Mouse (Mus musculus): ENCODE data around the gene Grin3b. TPM values are rescaled to one million over a fixed set of nuclear protein-coding genes. Genes with fewer than 3 reads are reported as not detected.

The Grin3b gene
- polyA plus RNA-seq, 1 experiment from 2014 or later = 0.28 TPM

GRCm38 (mm10) chr10:79928030-79928694 is 42.4 kb upstream of the Grin3b start:
- peak overlapping the region; percentile 93 for H3K4me2 ChIP-seq (ENCODE audit: low read length)
- peaks cover 24% of the 10 kb centered on the region for H3K4me1 ChIP-seq (ENCODE audit: control insufficient read depth, insufficient read depth, low read length)
- peak overlapping the region; percentile 100 for H3K4me3 ChIP-seq (ENCODE audit: low read depth, low read length)
- H3K9ac ChIP-seq (ENCODE audit: low read depth, low read length) = peak overlapping the region; percentile 90
- H3K27ac ChIP-seq (ENCODE audit: low read length) = peak overlapping the region; percentile 91
- under 1% methylated on average over 28 of the region's 29 CpGs for WGBS
- peaks cover 9% of the 10 kb centered on the region for H3K36me3 ChIP-seq (ENCODE audit: control insufficient read depth, insufficient read depth, low read length)
- H3K9me3 ChIP-seq (replicated peaks; ENCODE audit: control insufficient read depth, low read length, poor library complexity, severe bottlenecking) = no peaks in the 10 kb centered on the region
- ATAC-seq = no peak
- peaks cover 4% of the 10 kb centered on the region; the same call in 1 of the 2 replicates for H3K27me3 ChIP-seq (ENCODE audit: control insufficient read depth, insufficient read depth, low read depth, low read length)

- Histone ChIP-seq H3K9ac (ENCODE audit: low read depth, low read length) (peak overlapping the region; percentile 65), H3K4me1 (ENCODE audit: control insufficient read depth, insufficient read depth, low read length) (peaks cover 24% of the 10 kb centered on the region), H3K36me3 (ENCODE audit: control insufficient read depth, insufficient read depth, low read length) (peaks cover 9% of the 10 kb centered on the region), H3K4me3 (ENCODE audit: low read depth, low read length) (peak overlapping the region; percentile 100), H3K9me3 (replicated peaks; ENCODE audit: control insufficient read depth, low read length, poor library complexity, severe bottlenecking) (no peaks in the 10 kb centered on the region), H3K27ac (ENCODE audit: low read length) (peak overlapping the region; percentile 91), H3K4me2 (ENCODE audit: low read length) (peak overlapping the region; percentile 93), H3K27me3 (ENCODE audit: control insufficient read depth, insufficient read depth, low read depth, low read length) (no peaks in the 10 kb centered on the region)
- WGBS = 38% methylated on average over 8 of the region's 9 CpGs
- no peak for ATAC-seq
Measured at GRCm38 (mm10) chr10:79928907-79929701, 41.4 kb upstream of the Grin3b start.

GRCm38 (mm10) chr10:79929967-79930825 is 40.3 kb upstream of the Grin3b start:
- ATAC-seq = no peak
- Histone ChIP-seq H3K4me2 (ENCODE audit: low read length) (no peak overlapping the region), H3K9ac (ENCODE audit: low read depth, low read length) (0 out of 2 replicates have a peak overlapping the region, but pooled peaks have one; percentile 34), H3K36me3 (ENCODE audit: control insufficient read depth, insufficient read depth, low read length) (peaks cover 9% of the 10 kb centered on the region), H3K27me3 (ENCODE audit: control insufficient read depth, insufficient read depth, low read depth, low read length) (no peaks in the 10 kb centered on the region), H3K27ac (ENCODE audit: low read length) (no peak overlapping the region), H3K4me3 (ENCODE audit: low read depth, low read length) (no peak overlapping the region), H3K9me3 (replicated peaks; ENCODE audit: control insufficient read depth, low read length, poor library complexity, severe bottlenecking) (no peaks in the 10 kb centered on the region), H3K4me1 (ENCODE audit: control insufficient read depth, insufficient read depth, low read length) (peaks cover 24% of the 10 kb centered on the region)
- 84% methylated on average over 18 of the region's 18 CpGs for WGBS

GRCm38 (mm10) chr10:79930826-79931186 is 39.7 kb upstream of the Grin3b start:
- H3K9ac ChIP-seq (ENCODE audit: low read depth, low read length) = no peak overlapping the region
- ATAC-seq = no peak
- H3K4me3 ChIP-seq (ENCODE audit: low read depth, low read length) = no peak overlapping the region
- no peaks in the 10 kb centered on the region for H3K9me3 ChIP-seq (replicated peaks; ENCODE audit: control insufficient read depth, low read length, poor library complexity, severe bottlenecking)
- H3K36me3 ChIP-seq (ENCODE audit: control insufficient read depth, insufficient read depth, low read length) = peaks cover 9% of the 10 kb centered on the region
- no peak overlapping the region for H3K4me2 ChIP-seq (ENCODE audit: low read length)
- H3K4me1 ChIP-seq (ENCODE audit: control insufficient read depth, insufficient read depth, low read length) = peaks cover 19% of the 10 kb centered on the region
- H3K27me3 ChIP-seq (ENCODE audit: control insufficient read depth, insufficient read depth, low read depth, low read length) = no peaks in the 10 kb centered on the region
- no peak overlapping the region for H3K27ac ChIP-seq (ENCODE audit: low read length)
- WGBS = 72% methylated on average over 16 of the region's 16 CpGs

- no peak overlapping the region for H3K9ac ChIP-seq (ENCODE audit: low read depth, low read length)
- WGBS = 83% methylated on average over 9 of the region's 9 CpGs
Measured at GRCm38 (mm10) chr10:79931797-79932196, 38.7 kb upstream of the Grin3b start.

GRCm38 (mm10) chr10:79932736-79933135 is 37.8 kb upstream of the Grin3b start:
- WGBS = 18% methylated on average over 8 of the region's 8 CpGs
- no peaks in the 10 kb centered on the region for H3K27me3 ChIP-seq (ENCODE audit: control insufficient read depth, insufficient read depth, low read depth, low read length)
- H3K4me2 ChIP-seq (ENCODE audit: low read length) = no peak overlapping the region
- H3K4me1 ChIP-seq (ENCODE audit: control insufficient read depth, insufficient read depth, low read length) = peaks cover 16% of the 10 kb centered on the region
- ATAC-seq = no peak
- peaks cover 11% of the 10 kb centered on the region for H3K36me3 ChIP-seq (ENCODE audit: control insufficient read depth, insufficient read depth, low read length)
- H3K4me3 ChIP-seq (ENCODE audit: low read depth, low read length) = no peak overlapping the region
- no peaks in the 10 kb centered on the region for H3K9me3 ChIP-seq (replicated peaks; ENCODE audit: control insufficient read depth, low read length, poor library complexity, severe bottlenecking)
- H3K9ac ChIP-seq (ENCODE audit: low read depth, low read length) = peak overlapping the region; percentile 10; the same call in 1 of the 2 replicates
- H3K27ac ChIP-seq (ENCODE audit: low read length) = peak overlapping the region; percentile 43

More at GRCm38 (mm10) chr10:79931797-79932196, 38.7 kb upstream of the Grin3b start:
- Histone ChIP-seq H3K4me3 (ENCODE audit: low read depth, low read length) (no peak overlapping the region), H3K4me2 (ENCODE audit: low read length) (no peak overlapping the region), H3K36me3 (ENCODE audit: control insufficient read depth, insufficient read depth, low read length) (peaks cover 9% of the 10 kb centered on the region), H3K4me1 (ENCODE audit: control insufficient read depth, insufficient read depth, low read length) (peaks cover 12% of the 10 kb centered on the region), H3K9me3 (replicated peaks; ENCODE audit: control insufficient read depth, low read length, poor library complexity, severe bottlenecking) (no peaks in the 10 kb centered on the region), H3K27ac (ENCODE audit: low read length) (no peak overlapping the region), H3K27me3 (ENCODE audit: control insufficient read depth, insufficient read depth, low read depth, low read length) (no peaks in the 10 kb centered on the region)
- ATAC-seq = no peak

GRCm38 (mm10) chr10:79933145-79933679 is 37.3 kb upstream of the Grin3b start:
- H3K27ac ChIP-seq (ENCODE audit: low read length) = peak overlapping the region; percentile 43
- no peaks in the 10 kb centered on the region for H3K9me3 ChIP-seq (replicated peaks; ENCODE audit: control insufficient read depth, low read length, poor library complexity, severe bottlenecking)
- H3K36me3 ChIP-seq (ENCODE audit: control insufficient read depth, insufficient read depth, low read length) = peaks cover 11% of the 10 kb centered on the region
- no peak overlapping the region for H3K4me3 ChIP-seq (ENCODE audit: low read depth, low read length)
- no peak overlapping the region for H3K4me2 ChIP-seq (ENCODE audit: low read length)
- 71% methylated on average over 9 of the region's 9 CpGs for WGBS
- no peaks in the 10 kb centered on the region for H3K27me3 ChIP-seq (ENCODE audit: control insufficient read depth, insufficient read depth, low read depth, low read length)
- ATAC-seq = no peak
- peaks cover 16% of the 10 kb centered on the region for H3K4me1 ChIP-seq (ENCODE audit: control insufficient read depth, insufficient read depth, low read length)
- H3K9ac ChIP-seq (ENCODE audit: low read depth, low read length) = no peak overlapping the region

- no peak for ATAC-seq
- Histone ChIP-seq H3K9ac (ENCODE audit: low read depth, low read length) (no peak overlapping the region), H3K4me2 (ENCODE audit: low read length) (no peak overlapping the region), H3K9me3 (replicated peaks; ENCODE audit: control insufficient read depth, low read length, poor library complexity, severe bottlenecking) (no peaks in the 10 kb centered on the region), H3K36me3 (ENCODE audit: control insufficient read depth, insufficient read depth, low read length) (peaks cover 11% of the 10 kb centered on the region), H3K4me1 (ENCODE audit: control insufficient read depth, insufficient read depth, low read length) (peaks cover 12% of the 10 kb centered on the region), H3K27ac (ENCODE audit: low read length) (no peak overlapping the region), H3K4me3 (ENCODE audit: low read depth, low read length) (no peak overlapping the region), H3K27me3 (ENCODE audit: control insufficient read depth, insufficient read depth, low read depth, low read length) (no peaks in the 10 kb centered on the region)
- 32% methylated on average over 6 of the region's 6 CpGs for WGBS
Measured at GRCm38 (mm10) chr10:79933861-79934260, 36.7 kb upstream of the Grin3b start.

Measured in midbrain, embryonic 16.5 days (tissue).